Mouse (Mus musculus) CH12.LX (cell line): ENCODE measurements around the gene Ddah2. TPM values are rescaled to one million over a fixed set of nuclear protein-coding genes. Genes with fewer than 3 reads are reported as not detected.

Experiments used
- DNase-seq: peaks from one replicate; pipeline ENCODE4 v3.0.0-alpha.2; 2013; ENCODE audit errors: extremely low read depth
- H3K27ac ChIP-seq: 2 replicates; pipeline ENCODE4 v1.5.1; 2012; ENCODE audit warnings: low read depth, mild to moderate bottlenecking, control low read depth, moderate library complexity; ENCODE audit not compliant: insufficient read depth
- H3K27me3 ChIP-seq: replicated peaks from 2 replicates; pipeline ENCODE3; 2012; ENCODE audit warnings: inconsistent platforms
- H3K36me3 ChIP-seq, 2 experiments: replicated peaks in 1 of 2; 2 replicates each; pipeline versions ENCODE3 to v1.6.1; 2012; ENCODE audit warnings: inconsistent platforms in 1 of 2, low read length in 1 of 2, mild to moderate bottlenecking in 1 of 2, mixed read lengths in 1 of 2, moderate library complexity in 1 of 2; ENCODE audit not compliant: control insufficient read depth in 1 of 2, insufficient read depth in 1 of 2
- H3K4me1 ChIP-seq, 2 experiments: 2 replicates each; pipeline ENCODE4 v1.6.1; 2012; ENCODE audit warnings: inconsistent platforms in 1 of 2, moderate library complexity in 1 of 2; ENCODE audit not compliant: insufficient read depth in 2 of 2, control insufficient read depth in 1 of 2
- H3K4me2 ChIP-seq: 2 replicates; pipeline ENCODE4 v1.6.1; 2012; ENCODE audit warnings: low read depth, mild to moderate bottlenecking, control low read depth; ENCODE audit not compliant: poor library complexity, insufficient read depth, severe bottlenecking
- H3K4me3 ChIP-seq, 3 experiments: fragments of 150-350 bp in 1 of 3; sonication (generic) in 1 of 3; replicated peaks in 1 of 3; 2 replicates each; pipeline versions ENCODE3 to v1.5.1; 2011 to 2012; ENCODE audit warnings: low read depth in 2 of 3, low read length in 2 of 3, mild to moderate bottlenecking in 2 of 3, moderate library complexity in 2 of 3, control low read depth in 1 of 3, improper control_type of control experiment in 1 of 3, inconsistent platforms in 1 of 3, mixed read lengths in 1 of 3; ENCODE audit not compliant: poor library complexity in 1 of 3
- H3K79me2 ChIP-seq: replicated peaks from 2 replicates; pipeline ENCODE4 v1.6.1; 2012; ENCODE audit warnings: mild to moderate bottlenecking, moderate library complexity; ENCODE audit not compliant: control insufficient read depth, poor library complexity, insufficient read depth, severe bottlenecking; ENCODE audit errors: extremely low read depth
- H3K9ac ChIP-seq: 2 replicates; pipeline ENCODE4 v1.6.1; 2012; ENCODE audit warnings: low read depth, mild to moderate bottlenecking, control low read depth, moderate library complexity; ENCODE audit not compliant: insufficient read depth
- H3K9me3 ChIP-seq: replicated peaks from 2 replicates; pipeline ENCODE3; 2012; ENCODE audit warnings: low read length, inconsistent platforms, mixed read lengths
- CHD2 ChIP-seq: IDR thresholded peaks from 2 replicates; pipeline ENCODE4 v1.6.1; 2011; ENCODE audit warnings: low read length, improper control_type of control experiment
- CTCF ChIP-seq, 2 experiments: IDR thresholded peaks in 1 of 2; conservative IDR thresholded peaks in 1 of 2; 2 replicates each; pipeline ENCODE4 v1.5.1; 2011 to 2012; ENCODE audit warnings: low read depth in 2 of 2, low read length in 2 of 2, improper control_type of control experiment in 1 of 2, inconsistent platforms in 1 of 2, mild to moderate bottlenecking in 1 of 2, moderate library complexity in 1 of 2
- EP300 ChIP-seq: IDR thresholded peaks from 2 replicates; pipeline ENCODE4 v1.6.1; 2011; ENCODE audit warnings: low read length, improper control_type of control experiment
- GABPA ChIP-seq: IDR thresholded peaks from 2 replicates; pipeline ENCODE4 v1.6.1; 2012; ENCODE audit warnings: low read depth, low read length, improper control_type of control experiment, inconsistent platforms; ENCODE audit not compliant: insufficient replicate concordance
- HCFC1 ChIP-seq: IDR thresholded peaks from 2 replicates; pipeline ENCODE4 v1.6.1; 2012; ENCODE audit warnings: low read depth, mild to moderate bottlenecking, inconsistent platforms, low read length, improper control_type of control experiment
- IRF4 ChIP-seq: IDR thresholded peaks from 2 replicates; pipeline ENCODE4 v1.6.1; 2014; ENCODE audit warnings: low read depth, mild to moderate bottlenecking, inconsistent platforms, low read length, improper control_type of control experiment
- JUND ChIP-seq: conservative IDR thresholded peaks from 2 replicates; pipeline ENCODE4 v1.6.1; 2011; ENCODE audit warnings: low read depth, low read length, improper control_type of control experiment
- KAT2A ChIP-seq: IDR thresholded peaks from 2 replicates; pipeline ENCODE4 v1.6.1; 2012; ENCODE audit warnings: low read length, improper control_type of control experiment, inconsistent platforms; ENCODE audit not compliant: insufficient replicate concordance
- MAFK ChIP-seq: IDR thresholded peaks from 2 replicates; pipeline ENCODE4 v1.6.1; 2011; ENCODE audit warnings: low read length, improper control_type of control experiment; ENCODE audit not compliant: insufficient replicate concordance
- MAZ ChIP-seq: IDR thresholded peaks from 2 replicates; pipeline ENCODE4 v1.6.1; 2012; ENCODE audit warnings: low read depth, mild to moderate bottlenecking, inconsistent platforms, low read length, improper control_type of control experiment, moderate library complexity
- MEF2A ChIP-seq: IDR thresholded peaks from 2 replicates; pipeline ENCODE4 v1.6.1; 2014; ENCODE audit warnings: low read depth, mild to moderate bottlenecking, inconsistent platforms, low read length, improper control_type of control experiment, borderline replicate concordance
- MYC ChIP-seq: IDR thresholded peaks from 2 replicates; pipeline ENCODE4 v1.6.1; 2011; ENCODE audit warnings: low read depth, mild to moderate bottlenecking, improper control_type of control experiment, low read length
- NELFE ChIP-seq: IDR thresholded peaks from 2 replicates; pipeline ENCODE4 v1.6.1; 2011; ENCODE audit warnings: low read depth, low read length, improper control_type of control experiment
- NRF1 ChIP-seq: IDR thresholded peaks from 2 replicates; pipeline ENCODE4 v1.6.1; 2014; ENCODE audit warnings: low read depth, mild to moderate bottlenecking, inconsistent platforms, low read length, improper control_type of control experiment, moderate library complexity
- PAX5 ChIP-seq: IDR thresholded peaks from 2 replicates; pipeline ENCODE4 v1.6.1; 2012; ENCODE audit warnings: low read length, inconsistent platforms, mixed read lengths
- RCOR1 ChIP-seq: conservative IDR thresholded peaks from 2 replicates; pipeline ENCODE4 v1.6.1; 2012; ENCODE audit warnings: low read depth, mild to moderate bottlenecking, inconsistent platforms, low read length, improper control_type of control experiment
- TBP ChIP-seq: conservative IDR thresholded peaks from 2 replicates; pipeline ENCODE4 v1.6.1; 2011; ENCODE audit warnings: low read depth, low read length, improper control_type of control experiment
- TCF12 ChIP-seq: IDR thresholded peaks from 2 replicates; pipeline ENCODE4 v1.6.1; 2014; ENCODE audit warnings: low read depth, mild to moderate bottlenecking, inconsistent platforms, low read length, improper control_type of control experiment
- UBTF ChIP-seq: IDR thresholded peaks from 2 replicates; pipeline ENCODE4 v1.6.1; 2012; ENCODE audit warnings: low read depth, mild to moderate bottlenecking, inconsistent platforms, low read length, improper control_type of control experiment, moderate library complexity
- USF1 ChIP-seq: IDR thresholded peaks from 2 replicates; pipeline ENCODE4 v1.6.1; 2014; ENCODE audit warnings: low read depth, mild to moderate bottlenecking, inconsistent platforms, low read length, improper control_type of control experiment
- USF2 ChIP-seq: conservative IDR thresholded peaks from 2 replicates; pipeline ENCODE4 v1.6.1; 2011; ENCODE audit warnings: low read depth, low read length, improper control_type of control experiment
- ZNF384 ChIP-seq: IDR thresholded peaks from 2 replicates; pipeline ENCODE4 v1.6.1; 2012; ENCODE audit warnings: low read depth, low read length, improper control_type of control experiment, inconsistent platforms
- dilution Hi-C: fragments of 300-500 bp; cut with MboI; formaldehyde crosslinking; loops from 2 replicates; pipeline ENCODE4 v1.14.3; 2020; ENCODE audit warnings: low sequenced_read_pairs; ENCODE audit not compliant: extremely low pct_unique_long_range_greater_than_20kb, extremely low pct_ligation_motif_present
- in situ Hi-C: fragments of 300-500 bp; cut with MboI; formaldehyde crosslinking; loops from 3 replicates; pipeline ENCODE4 v1.14.3; 2019; ENCODE audit warnings: low sequenced_read_pairs, low pct_ligation_motif_present, low pct_unique_long_range_greater_than_20kb, mixed read lengths
- polyA plus RNA-seq: library from polyadenylated mRNA; unstranded; fragments of >175 nt; gene quantifications from 2 replicates; pipeline ENCODE4 v1.2.1, GENCODE M21; 2012; ENCODE audit warnings: low read depth; ENCODE audit not compliant: insufficient read length
- total RNA-seq, 2 experiments: library from RNA; depleted of rRNA; stranded (reverse); fragments of 300-350 nt in 1 of 2; fragments of >200 nt in 1 of 2; gene quantifications; 2 replicates each; pipeline ENCODE4 v1.2.3; 2012 to 2014

The Ddah2 gene
- total and polyA plus RNA-seq, 3 experiments = 0.94 to 4.8 (median 3.4) TPM

GRCm38 (mm10) chr17:35077285-35077684, 18.4 kb downstream of the Ddah2 start:
- Histone ChIP-seq H3K27ac (no peak overlapping the region), H3K4me3 (no peak overlapping the region), H3K4me2 (no peak overlapping the region), H3K79me2 (no peaks in the 10 kb centered on the region), H3K27me3 (no peaks in the 10 kb centered on the region), H3K9ac (no peak overlapping the region), H3K36me3 (no peaks in the 10 kb centered on the region), H3K9me3 (no peaks in the 10 kb centered on the region), H3K4me1 (peaks cover 14 to 22% of the 10 kb centered on the region in 2 experiments)
- DNase-seq = no peak
- in situ Hi-C loops (no loop called here), dilution Hi-C loops (no loop called here)
- TF ChIP-seq CHD2 (no peak), UBTF (no peak), NRF1 (no peak), CTCF (conservative IDR thresholded peaks at IDR 0.05 in 1 of 2, IDR thresholded peaks at IDR 0.05 in 1 of 2; ENCODE audit: low read depth in 2 of 2, low read length in 2 of 2) (no peak), KAT2A (no peak), EP300 (no peak), MYC (no peak), JUND (no peak), HCFC1 (no peak), NELFE (no peak), GABPA (no peak), USF1 (no peak), TBP (no peak), ZNF384 (no peak)

- Histone ChIP-seq H3K27ac (no peak within 1 kb of the TSS), H3K4me1 (peaks cover 14 to 22% of the 10 kb centered on the region in 2 experiments), H3K9me3 (no peaks in the 10 kb centered on the region), H3K79me2 (no peaks in the 10 kb centered on the region), H3K4me2 (no peak within 1 kb of the TSS), H3K4me3 (no peak within 1 kb of the TSS), H3K36me3 (no peaks in the 10 kb centered on the region), H3K27me3 (no peaks in the 10 kb centered on the region), H3K9ac (no peak within 1 kb of the TSS)
- in situ Hi-C loops = no loop called here
- no peak for DNase-seq
- no peak for TF ChIP-seq RCOR1
- TF ChIP-seq HCFC1 = no peak
- no peak for TF ChIP-seq JUND
- no peak for TF ChIP-seq USF2
- TF ChIP-seq MAFK = no peak
- no peak for TF ChIP-seq IRF4
- TF ChIP-seq PAX5 = no peak
- no peak for TF ChIP-seq MEF2A
- TF ChIP-seq MAZ = no peak
- TF ChIP-seq TCF12 = no peak
- TF ChIP-seq ZNF384 = no peak
- TF ChIP-seq, all 38 proteins: peak for 0
- dilution Hi-C loops = no loop called here
Measured at GRCm38 (mm10) chr17:35077786-35078233, 19.0 kb downstream of the Ddah2 start, which contains the start of gene Ly6g6d. Ly6g6d (minus strand) TSS chr17:35078065.
